Mouse (Mus musculus) hindbrain, postnatal 0 days (tissue): ENCODE data around the gene Cped1. TPM values are rescaled to one million over a fixed set of nuclear protein-coding genes. Genes with fewer than 3 reads are reported as not detected.
A peak's percentile ranks its signal among the peaks of the same experiment; 100 is the strongest.

Experiments used
- ATAC-seq: fragments of 200-750 bp; cut with Nextera tagmentation; 2 replicates; pipeline ENCODE4 v1.8.0; 2017; ENCODE audit warnings: mild to moderate bottlenecking, moderate TSS enrichment, moderate library complexity
- DNase-seq: peaks from one replicate; pipeline ENCODE4 v3.0.0-alpha.2; 2015; ENCODE audit warnings: low spot score
- H3K27ac ChIP-seq: fragments of 300-500 bp; sonication (generic); 2 replicates; pipeline ENCODE4 v1.5.1; 2014; ENCODE audit warnings: mild to moderate bottlenecking
- H3K27me3 ChIP-seq: fragments of 300-500 bp; sonication (generic); 2 replicates; pipeline ENCODE4 v1.6.1; 2014; ENCODE audit warnings: low read length, mixed read lengths; ENCODE audit not compliant: insufficient read depth
- H3K36me3 ChIP-seq: fragments of 300-500 bp; sonication (generic); 2 replicates; pipeline ENCODE4 v1.6.1; 2014; ENCODE audit warnings: low read length, mixed read lengths; ENCODE audit not compliant: insufficient read depth
- H3K4me1 ChIP-seq: fragments of 300-500 bp; sonication (generic); 2 replicates; pipeline ENCODE4 v1.6.1; 2014; ENCODE audit warnings: antibody characterized with exemption, low read length, mixed read lengths; ENCODE audit not compliant: insufficient read depth
- H3K4me2 ChIP-seq: fragments of 300-500 bp; sonication (generic); 2 replicates; pipeline ENCODE4 v1.6.1; 2014; ENCODE audit warnings: low read depth, mild to moderate bottlenecking, low read length, moderate library complexity, mixed read lengths
- H3K4me3 ChIP-seq: fragments of 300-500 bp; sonication (generic); 2 replicates; pipeline ENCODE4 v1.5.1; 2014; ENCODE audit warnings: low read length
- H3K9ac ChIP-seq: fragments of 300-500 bp; sonication (generic); replicated peaks from 2 replicates; pipeline ENCODE4 v1.6.1; 2014; ENCODE audit warnings: mild to moderate bottlenecking, low read length, moderate library complexity, mixed read lengths
- H3K9me3 ChIP-seq: fragments of 300-500 bp; sonication (generic); 2 replicates; pipeline ENCODE4 v1.6.1; 2016; ENCODE audit warnings: low read length, mixed read lengths
- CTCF ChIP-seq: IDR thresholded peaks from 2 replicates; pipeline ENCODE4 v1.5.1; 2016; ENCODE audit warnings: antibody characterized with exemption, control low read depth, low read depth
- WGBS: fragments of 180-500 bp; shearing (Covaris S2); extraction: QIAGEN DNeasy Blood & Tissue Kit; methylation state at CpG from one replicate; pipeline ENCODE4 v1.1.7; 2014; 5-methylcytosine and 5-hydroxymethylcytosine counted together
- polyA plus RNA-seq: library from polyadenylated mRNA; unstranded; fragments of >200 nt; fragmentation: Nextera tagmentation; extraction: Ambion mirVana; gene quantifications from 2 replicates; pipeline ENCODE4 v1.2.1, GENCODE M21; 2015
- total RNA-seq: library from RNA; depleted of rRNA; stranded (reverse); fragments of >200 nt; gene quantifications from 2 replicates; pipeline ENCODE4 v1.2.3, GENCODE M21; 2014

The Cped1 gene
- total and polyA plus RNA-seq, 2 experiments from 2014 or later, result 3.1 to 4.6 TPM

GRCm38 (mm10) chr6:22074232-22075083 is 88.7 kb downstream of the Cped1 start:
- no peak for ATAC-seq
- no peaks in the 10 kb centered on the region for H3K4me1 ChIP-seq
- TF ChIP-seq CTCF, result no peak
- no peak for DNase-seq
- H3K4me3 ChIP-seq, result no peak overlapping the region
- no peak overlapping the region for H3K9ac ChIP-seq
- H3K27ac ChIP-seq, result no peak overlapping the region
- no peak overlapping the region for H3K4me2 ChIP-seq
- H3K36me3 ChIP-seq, result no peaks in the 10 kb centered on the region
- H3K9me3 ChIP-seq, result no peaks in the 10 kb centered on the region
- no peaks in the 10 kb centered on the region for H3K27me3 ChIP-seq
- 86% methylated on average over 5 of the region's 5 CpGs for WGBS

GRCm38 (mm10) chr6:22078686-22079264 is 93.1 kb downstream of the Cped1 start:
- H3K4me2 ChIP-seq, result no peak overlapping the region
- no peak overlapping the region for H3K4me3 ChIP-seq
- no peaks in the 10 kb centered on the region for H3K36me3 ChIP-seq
- no peaks in the 10 kb centered on the region for H3K9me3 ChIP-seq
- no peak for TF ChIP-seq CTCF
- DNase-seq, result no peak
- H3K4me1 ChIP-seq, result no peaks in the 10 kb centered on the region
- WGBS, result 48% methylated on average over 7 of the region's 7 CpGs
- H3K27me3 ChIP-seq, result no peaks in the 10 kb centered on the region
- H3K27ac ChIP-seq, result no peak overlapping the region
- no peak for ATAC-seq
- H3K9ac ChIP-seq, result no peak overlapping the region

GRCm38 (mm10) chr6:22086056-22086455 is 100.3 kb downstream of the Cped1 start:
- Histone ChIP-seq H3K4me3 (no peak overlapping the region), H3K4me1 (no peaks in the 10 kb centered on the region), H3K4me2 (no peak overlapping the region), H3K9ac (no peak overlapping the region), H3K9me3 (no peaks in the 10 kb centered on the region), H3K27ac (no peak overlapping the region), H3K36me3 (no peaks in the 10 kb centered on the region), H3K27me3 (no peaks in the 10 kb centered on the region)
- WGBS, result 91% methylated on average over 5 of the region's 5 CpGs
- DNase-seq, result no peak
- no peak; the same call in 1 of the 2 replicates for ATAC-seq
- no peak for TF ChIP-seq CTCF

- TF ChIP-seq CTCF, result peak; percentile 72
- Histone ChIP-seq H3K4me2 (no peak overlapping the region), H3K4me3 (no peak overlapping the region), H3K27me3 (no peaks in the 10 kb centered on the region), H3K36me3 (no peaks in the 10 kb centered on the region), H3K9me3 (no peaks in the 10 kb centered on the region), H3K9ac (no peak overlapping the region), H3K4me1 (no peaks in the 10 kb centered on the region), H3K27ac (no peak overlapping the region)
- peak; percentile 65 for DNase-seq
- 59% methylated on average over 17 of the region's 17 CpGs for WGBS
- no peak for ATAC-seq
Measured at GRCm38 (mm10) chr6:22088346-22089064, 102.8 kb downstream of the Cped1 start.

- DNase-seq, result no peak
- no peak overlapping the region for H3K4me2 ChIP-seq
- no peaks in the 10 kb centered on the region for H3K27me3 ChIP-seq
- no peaks in the 10 kb centered on the region for H3K9me3 ChIP-seq
- no peak overlapping the region for H3K4me3 ChIP-seq
- no peak for ATAC-seq
- WGBS, result 88% methylated on average over 5 of the region's 5 CpGs
- H3K27ac ChIP-seq, result no peak overlapping the region
- no peak overlapping the region for H3K9ac ChIP-seq
- TF ChIP-seq CTCF, result no peak
- H3K4me1 ChIP-seq, result no peaks in the 10 kb centered on the region
- H3K36me3 ChIP-seq, result no peaks in the 10 kb centered on the region
Measured at GRCm38 (mm10) chr6:22091773-22092172, 106.1 kb downstream of the Cped1 start.

GRCm38 (mm10) chr6:22093792-22094191 is 108.1 kb downstream of the Cped1 start:
- TF ChIP-seq CTCF, result no peak
- no peak for DNase-seq
- H3K4me3 ChIP-seq, result no peak overlapping the region
- H3K4me2 ChIP-seq, result no peak overlapping the region
- no peak overlapping the region for H3K9ac ChIP-seq
- H3K9me3 ChIP-seq, result no peaks in the 10 kb centered on the region
- ATAC-seq, result no peak
- H3K4me1 ChIP-seq, result no peaks in the 10 kb centered on the region
- H3K36me3 ChIP-seq, result no peaks in the 10 kb centered on the region
- no peak overlapping the region for H3K27ac ChIP-seq
- WGBS, result 93% methylated on average over 5 of the region's 5 CpGs
- H3K27me3 ChIP-seq, result no peaks in the 10 kb centered on the region
